Mouse (Mus musculus) forebrain, postnatal 0 days (tissue): Measurements from ENCODE around the gene Tenm3. TPM values are rescaled to one million over a fixed set of nuclear protein-coding genes. Genes with fewer than 3 reads are reported as not detected.

ENCODE experiments used
- ATAC-seq: fragments of 200-750 bp; cut with Nextera tagmentation; 2 replicates; pipeline ENCODE4 v1.8.0; 2017; ENCODE audit warnings: mild to moderate bottlenecking, moderate library complexity
- DNase-seq: peaks from one replicate; pipeline ENCODE4 v3.0.0-alpha.2; 2015
- H3K27ac ChIP-seq: fragments of 300-500 bp; sonication (generic); 2 replicates; pipeline ENCODE4 v1.5.1; 2014; ENCODE audit warnings: low read depth, mild to moderate bottlenecking, antibody characterized with exemption, low read length, moderate library complexity, mixed read lengths
- H3K27me3 ChIP-seq: fragments of 300-500 bp; sonication (generic); 2 replicates; pipeline ENCODE4 v1.6.1; 2014; ENCODE audit warnings: mild to moderate bottlenecking, low read length, mixed read lengths; ENCODE audit not compliant: insufficient read depth
- H3K36me3 ChIP-seq: fragments of 300-500 bp; sonication (generic); 2 replicates; pipeline ENCODE4 v1.6.1; 2014; ENCODE audit warnings: mild to moderate bottlenecking, moderate library complexity; ENCODE audit not compliant: insufficient read depth
- H3K4me1 ChIP-seq: fragments of 300-500 bp; sonication (generic); 2 replicates; pipeline ENCODE4 v1.6.1; 2014; ENCODE audit warnings: antibody characterized with exemption; ENCODE audit not compliant: insufficient read depth
- H3K4me2 ChIP-seq: fragments of 300-500 bp; sonication (generic); 2 replicates; pipeline ENCODE4 v1.6.1; 2014; ENCODE audit warnings: low read depth, mild to moderate bottlenecking, moderate library complexity
- H3K4me3 ChIP-seq: fragments of 300-500 bp; sonication (generic); 2 replicates; pipeline ENCODE4 v1.5.1; 2014; ENCODE audit warnings: low read depth, low read length, mixed read lengths
- H3K9ac ChIP-seq: fragments of 300-500 bp; sonication (generic); 2 replicates; pipeline ENCODE4 v1.6.1; 2014; ENCODE audit warnings: mild to moderate bottlenecking
- H3K9me3 ChIP-seq: fragments of 300-500 bp; sonication (generic); 2 replicates; pipeline ENCODE4 v1.6.1; 2016; ENCODE audit warnings: low read length
- CTCF ChIP-seq: sonication (generic); IDR thresholded peaks from 2 replicates; pipeline ENCODE4 v1.5.1; 2016; ENCODE audit warnings: antibody characterized with exemption, control low read depth, low read depth
- WGBS: fragments of 180-500 bp; shearing (Covaris S2); extraction: QIAGEN DNeasy Blood & Tissue Kit; methylation state at CpG from one replicate; pipeline ENCODE4 v1.1.7; 2014; 5-methylcytosine and 5-hydroxymethylcytosine counted together
- polyA plus RNA-seq: library from polyadenylated mRNA; unstranded; fragments of >200 nt; fragmentation: Nextera tagmentation; extraction: Ambion mirVana; gene quantifications from 2 replicates; pipeline ENCODE4 v1.2.1, GENCODE M21; 2015
- total RNA-seq: library from RNA; depleted of rRNA; stranded (reverse); fragments of >200 nt; gene quantifications from 2 replicates; pipeline ENCODE4 v1.2.3, GENCODE M21; 2014

Tenm3 gene
- total and polyA plus RNA-seq, 2 experiments from 2014 or later = 21.6 to 111 TPM

DNA sequence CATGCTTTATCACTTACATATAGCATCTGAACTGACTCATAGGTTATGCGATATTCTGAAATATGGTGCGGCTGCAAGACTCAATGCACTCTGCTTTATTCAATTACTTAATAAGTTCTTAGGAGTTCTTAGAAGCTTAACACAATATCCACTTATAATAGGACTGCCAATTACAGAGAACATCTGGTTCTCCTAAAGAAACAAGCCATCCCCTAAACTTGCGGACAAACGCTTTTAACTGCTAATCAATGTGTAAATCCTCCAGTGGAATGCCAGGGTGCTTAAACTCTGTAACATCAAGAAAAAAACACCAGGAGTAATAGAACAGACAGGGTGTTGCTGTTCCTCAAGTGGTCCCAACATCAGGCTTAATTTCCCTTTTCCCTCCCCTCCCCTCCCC is 68.9 kb downstream of the Tenm3 start:
- Histone ChIP-seq H3K36me3 (no peaks in the 10 kb centered on the region), H3K27me3 (no peaks in the 10 kb centered on the region), H3K4me3 (no peak overlapping the region), H3K27ac (no peak overlapping the region), H3K4me2 (no peak overlapping the region), H3K9me3 (no peaks in the 10 kb centered on the region), H3K4me1 (peaks cover 7% of the 10 kb centered on the region; the same call in 1 of the 2 replicates), H3K9ac (no peak overlapping the region)
- TF ChIP-seq CTCF = no peak
- no peak for ATAC-seq
- DNase-seq = no peak
- WGBS = 14% methylated on average over 4 of the region's 4 CpGs

DNA sequence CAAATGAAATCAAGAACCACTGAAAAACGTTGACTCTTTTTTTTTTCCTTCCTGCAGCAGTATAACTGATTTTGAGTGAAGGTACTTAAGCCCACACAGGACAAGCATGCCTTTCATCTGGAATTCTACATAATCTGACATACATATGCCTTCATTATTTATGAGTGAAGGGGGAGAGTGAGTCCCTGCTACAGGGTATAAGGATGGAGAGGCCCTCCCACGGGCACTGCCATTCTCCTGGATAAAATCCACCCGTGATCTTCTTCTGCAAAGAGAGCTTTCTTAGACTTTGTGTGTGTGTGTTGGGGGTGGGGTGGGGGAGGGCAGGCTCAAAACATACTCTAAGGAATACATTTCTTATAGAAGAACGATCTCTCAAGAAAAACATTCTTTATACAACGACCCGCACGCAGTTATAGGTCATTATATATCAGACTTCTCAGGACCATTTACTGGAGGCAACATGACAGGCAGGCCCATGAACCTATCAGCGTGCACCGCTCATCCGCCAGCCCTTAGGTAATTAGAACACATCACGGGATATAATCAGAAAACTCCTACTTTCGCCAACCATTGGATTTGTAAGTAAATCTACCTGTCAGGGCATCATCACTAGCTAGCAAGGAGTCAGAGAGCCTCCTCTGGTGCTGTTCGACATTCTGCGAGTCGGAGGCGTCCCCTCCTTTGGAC is 77.1 kb downstream of the Tenm3 start:
- Histone ChIP-seq H3K4me2 (no peak overlapping the region), H3K4me3 (no peak overlapping the region), H3K9me3 (no peaks in the 10 kb centered on the region), H3K27me3 (no peaks in the 10 kb centered on the region), H3K9ac (no peak overlapping the region), H3K36me3 (no peaks in the 10 kb centered on the region), H3K4me1 (0 out of 2 replicates have a peak, but pooled peaks cover 7% of the 10 kb centered on the region), H3K27ac (no peak overlapping the region)
- DNase-seq (no peak), ATAC-seq (no peak)
- no peak for TF ChIP-seq CTCF
- 76% methylated on average over 16 of the region's 16 CpGs for WGBS

DNA sequence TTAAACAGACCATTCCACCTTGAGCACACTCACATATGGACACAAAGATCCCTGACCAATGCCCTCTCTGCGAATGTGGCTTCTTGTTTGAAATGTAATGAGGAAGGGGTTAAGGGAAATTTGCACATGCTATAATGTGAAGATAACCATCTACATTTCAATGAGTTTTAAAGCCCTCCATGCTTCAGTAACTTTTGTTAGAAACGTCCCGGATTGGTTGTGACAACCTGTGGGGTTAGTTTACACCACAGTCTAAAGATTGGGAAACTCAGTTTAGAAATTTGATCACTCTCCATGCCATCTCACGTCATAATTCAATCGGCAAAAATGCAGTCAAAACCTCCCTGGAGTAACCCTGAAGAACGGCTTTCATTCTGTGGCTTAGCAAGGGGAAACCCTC is 78.5 kb downstream of the Tenm3 start:
- no peak overlapping the region for H3K4me2 ChIP-seq
- H3K4me1 ChIP-seq = 0 out of 2 replicates have a peak, but pooled peaks cover 7% of the 10 kb centered on the region
- H3K4me3 ChIP-seq = no peak overlapping the region
- H3K36me3 ChIP-seq = no peaks in the 10 kb centered on the region
- no peak overlapping the region for H3K9ac ChIP-seq
- ATAC-seq (no peak), DNase-seq (no peak)
- TF ChIP-seq CTCF = no peak
- WGBS = 52% methylated on average over 6 of the region's 6 CpGs
- H3K9me3 ChIP-seq = no peaks in the 10 kb centered on the region
- no peaks in the 10 kb centered on the region for H3K27me3 ChIP-seq
- H3K27ac ChIP-seq = no peak overlapping the region

DNA sequence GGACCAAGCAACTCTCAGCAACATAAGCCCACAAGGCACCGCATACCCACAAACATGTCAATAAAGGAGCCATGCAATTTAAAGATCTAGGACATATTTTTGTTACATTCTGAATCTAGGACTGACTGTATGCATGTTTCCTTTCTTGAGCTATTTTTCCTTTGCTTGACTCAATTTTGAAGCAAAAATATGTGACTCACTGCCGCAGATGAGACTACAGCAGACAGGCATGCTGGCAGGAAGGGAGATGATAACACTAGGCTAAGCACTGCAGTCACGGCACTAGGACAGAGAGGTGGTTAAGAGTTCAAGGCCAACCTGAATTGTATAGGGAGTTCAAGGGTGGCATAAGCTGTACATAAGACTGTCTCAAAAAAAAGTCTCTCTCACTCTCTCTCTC is 79.7 kb downstream of the Tenm3 start:
- Histone ChIP-seq H3K4me2 (no peak overlapping the region), H3K4me3 (no peak overlapping the region), H3K9ac (no peak overlapping the region), H3K4me1 (0 out of 2 replicates have a peak, but pooled peaks cover 7% of the 10 kb centered on the region), H3K36me3 (no peaks in the 10 kb centered on the region), H3K27ac (no peak overlapping the region), H3K9me3 (no peaks in the 10 kb centered on the region), H3K27me3 (no peaks in the 10 kb centered on the region)
- DNase-seq (no peak), ATAC-seq (no peak)
- no peak for TF ChIP-seq CTCF
- 67% methylated on average over 3 of the region's 3 CpGs for WGBS

DNA sequence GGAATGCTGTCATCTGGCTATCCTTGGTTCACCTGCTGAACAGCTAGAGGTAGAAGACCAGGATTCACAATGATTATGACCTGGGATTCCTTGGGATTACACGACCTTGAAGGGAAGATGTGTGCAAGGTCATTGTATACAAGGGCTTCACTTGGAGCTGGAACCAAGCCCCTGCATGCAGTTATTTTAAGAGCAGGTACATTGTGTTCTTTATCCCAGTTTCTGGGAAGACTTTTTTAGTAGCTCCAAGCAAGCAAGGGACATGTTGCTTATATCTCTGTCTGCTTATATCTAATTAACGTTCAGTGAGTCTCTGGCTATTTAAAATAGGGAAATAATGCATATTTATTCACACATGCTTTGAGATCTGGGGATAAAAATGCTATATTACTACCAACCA is 86.9 kb downstream of the Tenm3 start:
- Histone ChIP-seq H3K4me3 (no peak overlapping the region), H3K9ac (no peak overlapping the region), H3K4me2 (no peak overlapping the region), H3K36me3 (no peaks in the 10 kb centered on the region), H3K27ac (no peak overlapping the region), H3K4me1 (no peaks in the 10 kb centered on the region), H3K27me3 (no peaks in the 10 kb centered on the region), H3K9me3 (no peaks in the 10 kb centered on the region)
- 63% methylated on average over 2 of the region's 2 CpGs for WGBS
- no peak for DNase-seq
- no peak for TF ChIP-seq CTCF
- no peak for ATAC-seq

DNA sequence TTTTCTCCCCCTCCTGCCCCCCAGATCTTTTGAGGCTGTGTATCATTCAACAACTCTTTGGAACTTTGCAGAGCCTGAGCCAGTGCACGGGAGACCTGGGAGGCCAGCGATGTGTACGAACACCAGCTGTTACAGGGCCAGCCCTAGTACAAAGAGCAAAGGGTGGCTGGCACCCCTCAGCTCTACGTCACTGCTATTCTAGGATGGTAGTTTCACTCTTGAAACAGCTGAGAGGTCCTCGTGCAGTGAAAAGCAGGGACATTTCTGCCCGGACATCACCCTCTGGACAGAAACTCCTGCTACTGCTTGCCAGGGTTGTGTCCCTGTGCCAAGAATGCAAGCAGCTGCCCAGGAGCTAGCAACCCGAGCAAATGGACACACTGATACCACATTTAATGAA is 88.3 kb downstream of the Tenm3 start:
- H3K4me2 ChIP-seq = 0 out of 2 replicates have a peak overlapping the region, but pooled peaks have one; percentile 5
- no peak overlapping the region for H3K4me3 ChIP-seq
- H3K9ac ChIP-seq = no peak overlapping the region
- no peaks in the 10 kb centered on the region for H3K36me3 ChIP-seq
- H3K4me1 ChIP-seq = no peaks in the 10 kb centered on the region
- H3K9me3 ChIP-seq = no peaks in the 10 kb centered on the region
- no peaks in the 10 kb centered on the region for H3K27me3 ChIP-seq
- ATAC-seq = peak; percentile 65
- TF ChIP-seq CTCF = no peak
- no peak overlapping the region for H3K27ac ChIP-seq
- 14% methylated on average over 7 of the region's 7 CpGs for WGBS
- no peak for DNase-seq

DNA sequence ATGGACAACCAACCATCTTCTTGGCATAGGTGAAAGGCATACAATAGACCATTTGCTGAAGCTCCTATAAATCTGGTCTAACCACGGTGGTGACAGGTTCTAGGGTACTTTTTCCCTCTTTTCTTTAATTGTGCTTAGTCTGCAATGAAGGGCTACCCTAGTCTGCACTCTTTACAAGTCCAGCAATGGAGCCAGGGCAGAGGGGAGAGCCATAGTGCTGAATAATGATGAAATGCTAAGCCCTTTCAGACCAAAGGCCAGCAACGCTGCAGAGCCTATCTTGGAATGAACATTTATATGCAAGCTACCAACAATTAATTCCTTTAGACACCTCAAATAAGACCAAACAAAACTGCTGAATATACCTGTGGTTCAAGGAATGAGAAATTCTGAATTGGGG is 88.8 kb downstream of the Tenm3 start:
- 36% methylated on average over 2 of the region's 2 CpGs for WGBS
- 0 out of 2 replicates have a peak overlapping the region, but pooled peaks have one; percentile 5 for H3K4me2 ChIP-seq
- H3K9ac ChIP-seq = no peak overlapping the region
- TF ChIP-seq CTCF = no peak
- no peaks in the 10 kb centered on the region for H3K9me3 ChIP-seq
- no peaks in the 10 kb centered on the region for H3K27me3 ChIP-seq
- H3K36me3 ChIP-seq = no peaks in the 10 kb centered on the region
- H3K27ac ChIP-seq = no peak overlapping the region
- H3K4me1 ChIP-seq = no peaks in the 10 kb centered on the region
- no peak for ATAC-seq
- no peak for DNase-seq
- no peak overlapping the region for H3K4me3 ChIP-seq
